Mouse (Mus musculus): ENCODE results near the gene Tmcc2. TPM values are rescaled to one million over a fixed set of nuclear protein-coding genes. Genes with fewer than 3 reads are reported as not detected.
A peak's percentile ranks its signal among the peaks of the same experiment; 100 is the strongest.

The Tmcc2 gene
- polyA plus RNA-seq, 1 experiment, result 6.0 TPM

GRCm38 (mm10) chr1:132384001-132384554, 7.0 kb downstream of the Tmcc2 start:
- no peaks in the 10 kb centered on the region for H3K27me3 ChIP-seq (replicated peaks; ENCODE audit: control insufficient read depth, insufficient read depth, low read length)
- WGBS, result 77% methylated on average over 8 of the region's 8 CpGs
- H3K27ac ChIP-seq (ENCODE audit: insufficient read depth, low read depth, low read length), result peak overlapping the region; percentile 62
- DNase-seq, result peak; percentile 58
- H3K36me3 ChIP-seq (ENCODE audit: control insufficient read depth, insufficient read depth, low read length), result no peaks in the 10 kb centered on the region
- no peak for TF ChIP-seq POLR2A (IDR thresholded peaks at IDR 0.05; ENCODE audit: low read depth, low read length)
- TF ChIP-seq CTCF (conservative IDR thresholded peaks at IDR 0.05; ENCODE audit: insufficient read depth, insufficient read length, low read depth, low read length), result no peak
- H3K4me1 ChIP-seq (ENCODE audit: control insufficient read depth, insufficient read depth, low read length), result no peaks in the 10 kb centered on the region
- no peak overlapping the region for H3K4me3 ChIP-seq (ENCODE audit: insufficient read depth, low read depth, low read length)

- DNase-seq, result no peak
These were observed 9.2 kb downstream of the Tmcc2 start for GRCm38 (mm10) chr1:132381929-132382328.

GRCm38 (mm10) chr1:132380550-132381100, 10.5 kb downstream of the Tmcc2 start:
- WGBS, result 84% methylated on average over 27 of the region's 27 CpGs
- no peaks in the 10 kb centered on the region for H3K27me3 ChIP-seq (replicated peaks; ENCODE audit: control insufficient read depth, insufficient read depth, low read length)
- no peak for DNase-seq
- H3K4me3 ChIP-seq (ENCODE audit: insufficient read depth, low read depth, low read length), result no peak overlapping the region
- no peak for TF ChIP-seq POLR2A (IDR thresholded peaks at IDR 0.05; ENCODE audit: low read depth, low read length)
- TF ChIP-seq CTCF (conservative IDR thresholded peaks at IDR 0.05; ENCODE audit: insufficient read depth, insufficient read length, low read depth, low read length), result no peak
- no peak overlapping the region for H3K27ac ChIP-seq (ENCODE audit: insufficient read depth, low read depth, low read length)
- no peaks in the 10 kb centered on the region for H3K36me3 ChIP-seq (ENCODE audit: control insufficient read depth, insufficient read depth, low read length)
- H3K4me1 ChIP-seq (ENCODE audit: control insufficient read depth, insufficient read depth, low read length), result no peaks in the 10 kb centered on the region

More at GRCm38 (mm10) chr1:132381929-132382328, 9.2 kb downstream of the Tmcc2 start:
- no peak overlapping the region for H3K27ac ChIP-seq (ENCODE audit: insufficient read depth, low read depth, low read length)
- TF ChIP-seq CTCF (conservative IDR thresholded peaks at IDR 0.05; ENCODE audit: insufficient read depth, insufficient read length, low read depth, low read length), result no peak
- no peak for TF ChIP-seq POLR2A (IDR thresholded peaks at IDR 0.05; ENCODE audit: low read depth, low read length)
- no peaks in the 10 kb centered on the region for H3K27me3 ChIP-seq (replicated peaks; ENCODE audit: control insufficient read depth, insufficient read depth, low read length)
- no peaks in the 10 kb centered on the region for H3K4me1 ChIP-seq (ENCODE audit: control insufficient read depth, insufficient read depth, low read length)
- 76% methylated on average over 10 of the region's 10 CpGs for WGBS
- H3K36me3 ChIP-seq (ENCODE audit: control insufficient read depth, insufficient read depth, low read length), result no peaks in the 10 kb centered on the region
- H3K4me3 ChIP-seq (ENCODE audit: insufficient read depth, low read depth, low read length), result no peak overlapping the region

DNA sequence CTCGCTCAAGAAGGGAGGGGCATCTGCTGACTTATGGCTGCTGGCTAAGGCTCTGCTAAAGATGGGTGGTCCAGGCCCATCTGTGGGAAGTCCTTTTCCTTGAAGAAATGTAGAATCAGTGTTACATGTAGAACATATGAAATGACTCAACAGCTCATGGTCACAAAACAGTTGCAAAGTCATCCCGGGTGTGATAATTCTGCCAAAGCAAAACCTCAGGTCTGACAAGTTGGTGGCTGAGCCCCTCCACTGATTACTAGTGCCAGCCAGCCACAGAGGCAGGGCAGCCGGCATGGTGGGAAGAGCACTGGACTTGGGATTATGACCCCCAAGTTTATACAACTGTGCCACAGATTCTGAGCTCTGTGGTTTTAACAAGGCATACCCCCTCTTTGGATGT, 13.3 kb downstream of the Tmcc2 start:
- Histone ChIP-seq H3K36me3 (ENCODE audit: control insufficient read depth, insufficient read depth, low read length) (no peaks in the 10 kb centered on the region), H3K27ac (ENCODE audit: insufficient read depth, low read depth, low read length) (no peak overlapping the region), H3K27me3 (replicated peaks; ENCODE audit: control insufficient read depth, insufficient read depth, low read length) (no peaks in the 10 kb centered on the region), H3K4me1 (ENCODE audit: control insufficient read depth, insufficient read depth, low read length) (peaks cover 16% of the 10 kb centered on the region), H3K4me3 (ENCODE audit: insufficient read depth, low read depth, low read length) (no peak overlapping the region)
- TF ChIP-seq POLR2A (IDR thresholded peaks at IDR 0.05; ENCODE audit: low read depth, low read length) (no peak), CTCF (conservative IDR thresholded peaks at IDR 0.05; ENCODE audit: insufficient read depth, insufficient read length, low read depth, low read length) (no peak)
- no peak for DNase-seq
- 85% methylated on average over 3 of the region's 3 CpGs for WGBS

DNA sequence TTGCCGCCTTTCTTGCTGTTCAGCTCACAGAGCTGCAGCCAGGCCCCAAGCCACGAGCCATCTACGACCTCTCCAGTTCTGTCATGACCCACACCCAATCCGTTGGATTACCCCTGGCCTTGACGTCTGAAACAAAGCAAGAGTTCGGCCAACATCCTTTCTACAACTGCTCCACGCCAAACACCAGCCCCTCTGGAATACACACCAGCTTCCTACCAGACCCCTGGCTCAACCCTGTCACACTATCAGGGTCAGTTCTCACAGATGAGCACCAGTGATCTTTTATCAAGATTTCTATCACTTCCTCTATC, 14.1 kb downstream of the Tmcc2 start:
- no peaks in the 10 kb centered on the region for H3K36me3 ChIP-seq (ENCODE audit: control insufficient read depth, insufficient read depth, low read length)
- peaks cover 22% of the 10 kb centered on the region for H3K4me1 ChIP-seq (ENCODE audit: control insufficient read depth, insufficient read depth, low read length)
- no peak overlapping the region for H3K27ac ChIP-seq (ENCODE audit: insufficient read depth, low read depth, low read length)
- no peak overlapping the region for H3K4me3 ChIP-seq (ENCODE audit: insufficient read depth, low read depth, low read length)
- DNase-seq, result peak; percentile 54
- no peaks in the 10 kb centered on the region for H3K27me3 ChIP-seq (replicated peaks; ENCODE audit: control insufficient read depth, insufficient read depth, low read length)
- WGBS, result 68% methylated on average over 7 of the region's 7 CpGs
- TF ChIP-seq POLR2A (IDR thresholded peaks at IDR 0.05; ENCODE audit: low read depth, low read length) (no peak), CTCF (conservative IDR thresholded peaks at IDR 0.05; ENCODE audit: insufficient read depth, insufficient read length, low read depth, low read length) (no peak)

DNA sequence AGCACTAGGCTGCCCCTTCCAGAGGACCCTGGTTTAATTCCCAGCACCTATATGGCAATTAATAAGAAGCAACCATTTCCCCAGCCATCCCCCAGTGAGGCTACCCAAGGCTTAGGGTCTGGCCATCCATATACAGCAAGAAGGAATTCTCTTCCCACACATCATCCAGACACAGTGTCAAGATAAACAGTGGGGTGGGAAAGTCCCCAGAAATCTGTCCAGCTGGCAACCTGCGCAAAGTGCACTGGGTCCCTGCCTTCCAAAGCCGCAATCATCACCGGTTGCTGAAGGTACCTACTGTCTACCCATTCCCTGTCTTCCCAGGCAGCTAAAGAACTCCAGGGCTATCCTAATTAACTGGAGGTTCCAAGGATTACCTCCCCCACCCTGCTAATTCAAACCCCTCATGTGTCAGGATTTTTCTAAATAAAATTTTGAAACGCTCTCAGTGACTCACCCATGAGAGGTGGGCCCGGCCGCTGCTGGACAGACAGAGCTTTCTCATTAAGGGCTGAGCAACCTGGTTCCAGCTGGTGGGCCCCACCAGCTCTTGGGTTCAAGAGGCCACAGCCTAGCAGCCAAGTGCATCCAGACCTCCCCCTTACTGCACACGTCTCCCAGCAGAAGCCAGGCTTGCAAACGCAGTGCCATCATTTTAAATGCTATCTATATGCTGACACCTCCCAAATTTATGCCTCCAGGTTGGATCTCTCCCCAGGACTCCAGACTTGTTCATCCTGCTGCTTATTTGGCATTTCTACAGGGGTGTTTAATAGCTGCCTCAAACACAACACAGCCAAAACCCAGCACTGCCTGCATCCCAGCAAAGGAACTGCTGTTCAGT, 14.6 kb downstream of the Tmcc2 start:
- DNase-seq, result no peak
- 69% methylated on average over 8 of the region's 8 CpGs for WGBS
- Histone ChIP-seq H3K27me3 (replicated peaks; ENCODE audit: control insufficient read depth, insufficient read depth, low read length) (no peaks in the 10 kb centered on the region), H3K4me3 (ENCODE audit: insufficient read depth, low read depth, low read length) (no peak overlapping the region), H3K36me3 (ENCODE audit: control insufficient read depth, insufficient read depth, low read length) (no peaks in the 10 kb centered on the region), H3K27ac (ENCODE audit: insufficient read depth, low read depth, low read length) (no peak overlapping the region), H3K4me1 (ENCODE audit: control insufficient read depth, insufficient read depth, low read length) (peaks cover 26% of the 10 kb centered on the region)
- TF ChIP-seq CTCF (conservative IDR thresholded peaks at IDR 0.05; ENCODE audit: insufficient read depth, insufficient read length, low read depth, low read length), result no peak

DNA sequence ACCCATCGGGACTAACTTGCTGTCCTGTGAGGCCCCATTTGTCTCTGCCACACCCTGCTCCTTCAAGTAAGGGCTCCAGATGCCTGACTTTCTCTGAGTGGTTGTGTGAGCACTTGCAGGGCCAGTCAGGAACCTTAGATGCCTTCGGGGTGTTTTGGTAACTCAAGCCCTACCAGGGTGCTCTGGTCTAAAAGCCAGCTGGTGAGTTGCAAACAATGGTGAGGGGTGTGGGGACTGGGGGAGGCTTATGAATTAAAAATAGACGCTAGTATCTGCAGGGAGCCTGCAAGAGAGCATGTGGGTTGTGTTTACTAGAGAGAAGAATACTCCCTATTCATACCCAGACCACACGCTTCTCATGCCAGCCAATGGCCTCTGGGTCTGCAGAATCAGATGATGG, 15.8 kb downstream of the Tmcc2 start:
- no peak for TF ChIP-seq CTCF (conservative IDR thresholded peaks at IDR 0.05; ENCODE audit: insufficient read depth, insufficient read length, low read depth, low read length)
- TF ChIP-seq POLR2A (IDR thresholded peaks at IDR 0.05; ENCODE audit: low read depth, low read length), result no peak
- H3K27me3 ChIP-seq (replicated peaks; ENCODE audit: control insufficient read depth, insufficient read depth, low read length), result no peaks in the 10 kb centered on the region
- WGBS, result 52% methylated on average over 4 of the region's 4 CpGs
- peaks cover 29% of the 10 kb centered on the region for H3K4me1 ChIP-seq (ENCODE audit: control insufficient read depth, insufficient read depth, low read length)
- 0 out of 2 replicates have a peak overlapping the region, but pooled peaks have one; percentile 11 for H3K27ac ChIP-seq (ENCODE audit: insufficient read depth, low read depth, low read length)
- no peak overlapping the region for H3K4me3 ChIP-seq (ENCODE audit: insufficient read depth, low read depth, low read length)
- no peak for DNase-seq
- H3K36me3 ChIP-seq (ENCODE audit: control insufficient read depth, insufficient read depth, low read length), result no peaks in the 10 kb centered on the region

Measured in kidney, adult 2 months (tissue).